Mouse (Mus musculus) intestine, embryonic 16.5 days (tissue): ENCODE measurements at regions not wholly inside any gene's neighbourhood (a gene's known extent, or its start where the extent isn't known, plus 50 kb on each side); places are given as distances from the start of the nearest gene placed in this dataset.

ENCODE experiments used
- ATAC-seq: fragments of 200-750 bp; cut with Nextera tagmentation; 2 replicates; pipeline ENCODE4 v1.8.0; 2017; ENCODE audit warnings: moderate TSS enrichment, moderate library complexity
- H3K27ac ChIP-seq: fragments of 300-500 bp; sonication (generic); 2 replicates; pipeline ENCODE4 v1.5.1; 2014; ENCODE audit warnings: mild to moderate bottlenecking, low read length
- H3K27me3 ChIP-seq: fragments of 300-500 bp; sonication (generic); replicated peaks from 2 replicates; pipeline ENCODE4 v1.6.1; 2014; ENCODE audit warnings: low read length, control low read depth, mixed read lengths; ENCODE audit not compliant: control insufficient read depth, insufficient read depth
- H3K36me3 ChIP-seq: fragments of 300-500 bp; sonication (generic); 2 replicates; pipeline ENCODE4 v1.6.1; 2014; ENCODE audit warnings: low read length, control low read depth; ENCODE audit not compliant: control insufficient read depth, insufficient read depth
- H3K4me1 ChIP-seq: fragments of 300-500 bp; sonication (generic); 2 replicates; pipeline ENCODE4 v1.6.1; 2014; ENCODE audit warnings: low read length, control low read depth, mixed read lengths; ENCODE audit not compliant: control insufficient read depth, insufficient read depth
- H3K4me2 ChIP-seq: fragments of 300-500 bp; sonication (generic); 2 replicates; pipeline ENCODE4 v1.6.1; 2014; ENCODE audit warnings: low read depth, low read length, control low read depth
- H3K4me3 ChIP-seq: fragments of 300-500 bp; sonication (generic); 2 replicates; pipeline ENCODE4 v1.5.1; 2014; ENCODE audit warnings: mild to moderate bottlenecking, low read length
- H3K9ac ChIP-seq: fragments of 300-500 bp; sonication (generic); 2 replicates; pipeline ENCODE4 v1.6.1; 2014; ENCODE audit warnings: low read depth, low read length
- H3K9me3 ChIP-seq: fragments of 300-500 bp; sonication (generic); 2 replicates; pipeline ENCODE4 v1.6.1; 2016; ENCODE audit warnings: low read length, control low read depth; ENCODE audit not compliant: control insufficient read depth
- WGBS: fragments of 180-500 bp; shearing (Covaris S2); extraction: QIAGEN DNeasy Blood & Tissue Kit; methylation state at CpG from one replicate; pipeline ENCODE4 v1.1.7; 2014; 5-methylcytosine and 5-hydroxymethylcytosine counted together

DNA sequence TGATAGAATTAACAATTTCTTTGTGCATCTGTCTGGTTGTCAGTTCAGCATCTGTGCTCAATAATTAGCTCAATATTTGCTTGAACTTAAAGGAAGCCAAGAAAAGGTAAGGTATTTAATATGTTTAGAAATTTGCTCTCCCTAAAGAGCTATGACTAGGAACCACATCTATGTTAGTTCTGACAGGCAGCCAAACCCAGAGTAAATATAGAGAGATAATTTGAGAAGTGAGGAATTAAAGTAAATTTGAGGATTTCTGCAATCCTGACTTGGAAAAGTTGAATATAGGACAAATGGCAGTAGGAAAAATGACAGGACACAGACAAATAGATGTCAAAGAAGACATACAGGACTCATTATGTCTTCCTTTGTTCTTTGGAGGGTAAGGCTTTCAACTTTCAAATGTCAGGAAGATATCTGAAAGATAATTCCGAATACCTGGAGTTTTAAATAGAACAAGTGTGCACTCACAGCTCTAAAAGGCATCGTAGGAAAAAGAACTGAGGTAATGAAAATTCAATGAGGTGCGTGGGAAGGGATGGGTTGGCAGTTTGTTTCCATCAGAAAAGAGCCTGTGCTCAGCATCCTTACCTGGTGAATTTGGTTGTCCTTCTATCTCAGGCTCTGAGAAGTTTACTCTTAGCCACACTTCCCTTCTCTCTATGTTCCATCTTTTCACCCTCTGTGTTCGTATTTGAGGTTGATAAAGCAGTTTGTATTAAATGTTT, 433.3 kb downstream of the Gria2 start:
- H3K4me2 ChIP-seq = no peak overlapping the region
- no peak overlapping the region for H3K27ac ChIP-seq
- no peaks in the 10 kb centered on the region for H3K9me3 ChIP-seq
- no peak overlapping the region for H3K4me3 ChIP-seq
- no peak for ATAC-seq
- no peaks in the 10 kb centered on the region for H3K27me3 ChIP-seq
- H3K36me3 ChIP-seq = no peaks in the 10 kb centered on the region
- no peak overlapping the region for H3K9ac ChIP-seq
- WGBS = 80% methylated on average over 4 of the region's 4 CpGs
- H3K4me1 ChIP-seq = no peaks in the 10 kb centered on the region

DNA sequence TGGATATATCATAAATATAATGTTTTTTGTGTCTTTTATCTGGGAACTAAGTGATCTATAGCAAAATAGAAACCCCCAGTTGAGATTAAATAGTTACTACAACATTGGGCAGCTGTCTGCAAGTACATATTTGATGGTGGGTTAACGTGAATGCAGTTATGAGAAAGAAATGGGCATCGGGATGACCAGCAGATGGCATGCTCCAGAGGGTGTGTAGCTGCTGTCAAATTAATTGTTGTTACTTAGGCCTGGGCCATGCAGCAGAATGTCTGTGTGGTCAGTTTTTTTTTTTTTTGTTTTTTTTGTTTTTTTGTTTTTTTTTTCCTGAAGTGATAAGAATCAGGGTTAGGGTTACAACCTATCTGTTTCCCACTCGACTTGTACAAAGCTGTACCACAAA, 430.2 kb downstream of the Gria2 start:
- H3K4me2 ChIP-seq = no peak overlapping the region
- no peak overlapping the region for H3K27ac ChIP-seq
- H3K4me3 ChIP-seq = no peak overlapping the region
- H3K9me3 ChIP-seq = no peaks in the 10 kb centered on the region
- H3K36me3 ChIP-seq = no peaks in the 10 kb centered on the region
- ATAC-seq = no peak
- H3K27me3 ChIP-seq = no peaks in the 10 kb centered on the region
- no peak overlapping the region for H3K9ac ChIP-seq
- H3K4me1 ChIP-seq = no peaks in the 10 kb centered on the region
- WGBS = 69% methylated on average over 3 of the region's 3 CpGs

DNA sequence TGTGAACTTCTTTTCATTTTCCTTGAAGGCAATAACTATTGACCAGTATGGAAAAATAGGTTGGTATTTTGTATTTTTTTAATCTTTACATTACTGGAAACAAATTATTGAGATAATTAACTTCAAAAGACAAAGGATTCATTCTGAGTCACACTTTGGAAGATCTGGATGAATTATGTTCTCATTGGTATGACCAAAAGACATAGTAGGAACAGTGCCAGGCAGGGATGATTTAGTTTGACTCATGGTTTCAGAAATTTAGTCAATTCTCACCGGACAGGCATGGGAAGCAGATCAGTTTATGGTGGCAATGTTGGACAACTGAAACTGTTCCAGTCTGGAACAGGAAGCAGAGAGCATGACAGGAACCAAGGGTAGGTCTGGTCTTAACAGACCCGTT, 416.6 kb downstream of the Gria2 start:
- Histone ChIP-seq H3K27ac (no peak overlapping the region), H3K4me2 (no peak overlapping the region), H3K4me3 (no peak overlapping the region), H3K9ac (no peak overlapping the region), H3K4me1 (no peaks in the 10 kb centered on the region), H3K27me3 (no peaks in the 10 kb centered on the region), H3K9me3 (no peaks in the 10 kb centered on the region), H3K36me3 (no peaks in the 10 kb centered on the region)
- ATAC-seq = no peak
- WGBS = 77% methylated on average over 2 of the region's 2 CpGs

DNA sequence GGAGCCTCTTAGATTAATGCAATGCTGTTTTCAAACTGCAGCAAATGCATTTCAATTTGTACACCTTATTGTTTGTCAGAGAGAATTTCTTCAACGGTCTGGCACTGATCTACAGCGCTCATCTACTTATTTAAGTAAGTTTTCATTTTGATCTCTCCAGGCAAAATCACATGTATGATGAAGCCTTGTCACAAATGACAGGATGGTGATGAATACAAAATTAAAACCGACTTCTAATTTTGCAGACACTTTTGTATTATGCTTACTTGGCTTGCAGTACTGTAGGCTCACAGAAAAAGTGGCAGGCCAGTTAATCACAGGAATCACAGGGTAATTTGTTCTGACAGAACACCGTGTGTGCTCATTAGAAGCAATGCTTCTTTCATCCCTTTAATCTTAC, 406.4 kb downstream of the Gria2 start:
- no peak overlapping the region for H3K4me3 ChIP-seq
- H3K27me3 ChIP-seq = no peaks in the 10 kb centered on the region
- H3K4me1 ChIP-seq = no peaks in the 10 kb centered on the region
- H3K9ac ChIP-seq = no peak overlapping the region
- no peak overlapping the region for H3K27ac ChIP-seq
- no peak overlapping the region for H3K4me2 ChIP-seq
- ATAC-seq = no peak
- H3K9me3 ChIP-seq = no peaks in the 10 kb centered on the region
- 71% methylated on average over 4 of the region's 4 CpGs for WGBS
- no peaks in the 10 kb centered on the region for H3K36me3 ChIP-seq

DNA sequence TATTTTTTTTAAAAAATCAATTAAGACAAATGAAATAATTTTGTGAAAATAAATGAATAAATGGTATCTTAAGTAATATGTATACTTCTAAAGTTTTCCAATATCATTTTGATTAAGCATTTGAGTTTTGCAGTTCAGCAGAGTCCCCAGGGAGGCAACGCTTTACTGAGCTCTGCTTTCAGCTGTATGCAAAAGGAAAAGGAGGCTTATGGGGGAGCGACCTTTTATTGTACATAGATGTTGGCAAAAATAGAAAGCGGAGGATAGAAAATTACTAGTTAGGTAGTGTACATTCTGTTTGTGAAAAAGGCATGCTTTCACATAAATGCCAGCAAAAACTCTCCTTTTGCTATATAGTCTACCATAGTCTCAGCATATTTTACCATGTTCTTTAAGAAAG, 382.2 kb downstream of the Gria2 start:
- H3K4me2 ChIP-seq = no peak overlapping the region
- no peak for ATAC-seq
- no peaks in the 10 kb centered on the region for H3K4me1 ChIP-seq
- H3K4me3 ChIP-seq = no peak overlapping the region
- H3K9me3 ChIP-seq = no peaks in the 10 kb centered on the region
- no peak overlapping the region for H3K27ac ChIP-seq
- H3K27me3 ChIP-seq = no peaks in the 10 kb centered on the region
- H3K36me3 ChIP-seq = no peaks in the 10 kb centered on the region
- no peak overlapping the region for H3K9ac ChIP-seq
- WGBS = 85% methylated on average over 3 of the region's 3 CpGs

DNA sequence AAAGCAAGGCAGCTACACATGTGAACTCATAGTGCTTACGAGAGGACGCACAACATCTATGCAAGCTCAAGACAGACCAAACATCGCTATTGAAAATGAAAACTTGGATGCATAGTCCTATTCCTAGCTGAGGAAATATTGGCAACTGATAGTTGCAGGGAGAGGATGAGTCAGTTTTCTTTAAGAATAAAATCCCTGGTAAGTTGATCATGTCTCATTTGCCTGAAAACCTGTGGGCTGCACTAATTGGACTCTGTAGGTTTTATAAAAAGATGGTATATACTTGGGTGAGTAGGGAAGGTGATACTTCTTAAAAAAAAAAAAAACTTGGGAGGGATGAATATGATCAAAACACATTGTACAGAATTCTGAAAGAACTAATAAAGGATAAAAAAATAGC, 381.2 kb downstream of the Gria2 start:
- H3K4me2 ChIP-seq = no peak overlapping the region
- H3K9me3 ChIP-seq = no peaks in the 10 kb centered on the region
- no peak overlapping the region for H3K27ac ChIP-seq
- 94% methylated on average over 3 of the region's 3 CpGs for WGBS
- no peak overlapping the region for H3K4me3 ChIP-seq
- no peaks in the 10 kb centered on the region for H3K4me1 ChIP-seq
- H3K27me3 ChIP-seq = no peaks in the 10 kb centered on the region
- no peak for ATAC-seq
- H3K36me3 ChIP-seq = no peaks in the 10 kb centered on the region
- no peak overlapping the region for H3K9ac ChIP-seq

DNA sequence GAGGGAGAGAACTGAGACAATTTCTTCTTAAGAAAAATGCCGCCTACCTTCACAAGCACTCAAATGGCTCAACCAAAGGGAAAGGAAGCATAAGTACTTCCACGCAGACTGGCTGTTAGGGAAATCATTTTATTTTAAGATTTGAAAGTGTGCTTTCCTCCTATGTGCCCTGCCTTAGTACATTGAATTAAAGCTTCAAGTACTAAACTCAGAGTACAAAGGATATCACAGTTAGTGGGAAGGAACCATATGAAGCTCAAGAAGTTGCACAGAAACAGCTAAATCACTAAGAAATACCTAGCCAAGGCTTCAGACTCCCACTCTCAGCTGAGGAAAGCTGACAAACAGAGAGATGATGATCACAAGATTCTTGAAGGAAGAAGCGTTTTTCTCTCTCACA, 380.5 kb downstream of the Gria2 start:
- H3K36me3 ChIP-seq = no peaks in the 10 kb centered on the region
- H3K4me3 ChIP-seq = no peak overlapping the region
- H3K9ac ChIP-seq = no peak overlapping the region
- H3K9me3 ChIP-seq = no peaks in the 10 kb centered on the region
- WGBS = 72% methylated on average over 3 of the region's 3 CpGs
- H3K4me1 ChIP-seq = no peaks in the 10 kb centered on the region
- no peak overlapping the region for H3K4me2 ChIP-seq
- ATAC-seq = no peak
- H3K27ac ChIP-seq = no peak overlapping the region
- H3K27me3 ChIP-seq = no peaks in the 10 kb centered on the region

DNA sequence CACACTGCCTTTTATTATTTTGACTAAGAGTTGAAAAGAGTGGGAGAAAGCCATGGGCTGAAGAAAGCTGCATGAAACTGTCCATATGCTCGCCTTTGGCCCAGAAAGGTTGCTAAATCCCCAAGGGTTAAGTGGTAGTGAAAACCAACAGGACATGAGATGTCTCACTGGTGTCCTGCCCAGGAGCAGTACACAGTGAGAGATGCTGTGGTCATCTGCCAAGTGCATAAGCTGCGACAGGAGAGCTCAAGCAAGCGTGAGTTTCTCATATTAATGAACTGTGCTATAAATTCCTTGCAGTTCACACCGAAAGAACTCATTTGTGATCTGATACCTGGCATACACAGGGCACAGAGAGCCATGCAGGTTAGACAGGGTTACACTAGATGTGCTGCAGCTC, 380.0 kb downstream of the Gria2 start:
- H3K9me3 ChIP-seq = no peaks in the 10 kb centered on the region
- H3K4me2 ChIP-seq = no peak overlapping the region
- no peak overlapping the region for H3K27ac ChIP-seq
- H3K27me3 ChIP-seq = no peaks in the 10 kb centered on the region
- no peak for ATAC-seq
- H3K4me3 ChIP-seq = no peak overlapping the region
- H3K4me1 ChIP-seq = no peaks in the 10 kb centered on the region
- 78% methylated on average over 4 of the region's 4 CpGs for WGBS
- H3K36me3 ChIP-seq = no peaks in the 10 kb centered on the region
- H3K9ac ChIP-seq = no peak overlapping the region
